Mouse (Mus musculus) liver, embryonic 14.5 days (tissue): ENCODE measurements at regions not wholly inside any gene's neighbourhood (a gene's known extent, or its start where the extent isn't known, plus 50 kb on each side); places are given as distances from the start of the nearest gene placed in this dataset.

ENCODE experiments used
- ATAC-seq: fragments of 200-750 bp; cut with Nextera tagmentation; 2 replicates; pipeline ENCODE4 v1.8.0; 2017; ENCODE audit warnings: moderate number of reproducible peaks, mild to moderate bottlenecking, moderate library complexity; ENCODE audit not compliant: insufficient read depth
- DNase-seq, 3 experiments: peaks; one replicate each; pipeline ENCODE4 v3.0.0-alpha.2; 2012 to 2013; ENCODE audit warnings: low read depth in 3 of 3, low spot score in 3 of 3
- H3K27ac ChIP-seq: fragments of 300-500 bp; sonication (generic); 2 replicates; pipeline ENCODE4 v1.5.1; 2014; ENCODE audit warnings: moderate library complexity, mild to moderate bottlenecking, control low read depth, inconsistent platforms
- H3K27me3 ChIP-seq: fragments of 300-500 bp; sonication (generic); 2 replicates; pipeline ENCODE4 v1.6.1; 2014; ENCODE audit warnings: mild to moderate bottlenecking, low read length, moderate library complexity; ENCODE audit not compliant: control insufficient read depth, insufficient read depth
- H3K36me3 ChIP-seq: fragments of 300-500 bp; sonication (generic); replicated peaks from 2 replicates; pipeline ENCODE4 v1.6.1; 2014; ENCODE audit warnings: low read depth; ENCODE audit not compliant: control insufficient read depth, insufficient read depth
- H3K4me1 ChIP-seq, 2 experiments: fragments of 200-500 bp in 1 of 2; fragments of 300-500 bp in 1 of 2; sonication (generic) in 1 of 2; replicated peaks; 2 replicates each; pipeline ENCODE4 v1.6.1; 2012 to 2014; ENCODE audit warnings: antibody characterized with exemption in 1 of 2, inconsistent platforms in 1 of 2, low read length in 1 of 2; ENCODE audit not compliant: control insufficient read depth in 2 of 2, insufficient read depth in 2 of 2
- H3K4me2 ChIP-seq: fragments of 300-500 bp; sonication (generic); 2 replicates; pipeline ENCODE4 v1.6.1; 2014; ENCODE audit warnings: low read depth, mild to moderate bottlenecking, control low read depth, moderate library complexity
- H3K4me3 ChIP-seq, 2 experiments: fragments of 200-500 bp in 1 of 2; fragments of 300-500 bp in 1 of 2; sonication (generic) in 1 of 2; 2 replicates each; pipeline ENCODE4 v1.5.1; 2012 to 2014; ENCODE audit warnings: low read depth in 2 of 2, low read length in 2 of 2, mild to moderate bottlenecking in 2 of 2, control low read depth in 1 of 2, inconsistent platforms in 1 of 2, moderate library complexity in 1 of 2; ENCODE audit not compliant: insufficient read depth in 1 of 2
- H3K9ac ChIP-seq: fragments of 300-500 bp; sonication (generic); replicated peaks from 2 replicates; pipeline ENCODE4 v1.6.1; 2014; ENCODE audit warnings: mild to moderate bottlenecking, control low read depth, moderate library complexity
- H3K9me3 ChIP-seq: fragments of 300-500 bp; sonication (generic); 2 replicates; pipeline ENCODE4 v1.6.1; 2016; ENCODE audit warnings: low read length, mixed read lengths; ENCODE audit not compliant: control insufficient read depth
- CTCF ChIP-seq: IDR thresholded peaks from 2 replicates; pipeline ENCODE4 v1.5.1; 2016; ENCODE audit warnings: antibody characterized with exemption, low read depth, control low read depth
- EP300 ChIP-seq: IDR thresholded peaks from 2 replicates; pipeline ENCODE4 v1.6.1; 2016; ENCODE audit warnings: antibody characterized with exemption, low read depth
- WGBS: fragments of 180-500 bp; shearing (Covaris S2); extraction: QIAGEN DNeasy Blood & Tissue Kit; methylation state at CpG from one replicate; pipeline ENCODE4 v1.1.7; 2014; ENCODE audit not compliant: insufficient replicate concordance; 5-methylcytosine and 5-hydroxymethylcytosine counted together

DNA sequence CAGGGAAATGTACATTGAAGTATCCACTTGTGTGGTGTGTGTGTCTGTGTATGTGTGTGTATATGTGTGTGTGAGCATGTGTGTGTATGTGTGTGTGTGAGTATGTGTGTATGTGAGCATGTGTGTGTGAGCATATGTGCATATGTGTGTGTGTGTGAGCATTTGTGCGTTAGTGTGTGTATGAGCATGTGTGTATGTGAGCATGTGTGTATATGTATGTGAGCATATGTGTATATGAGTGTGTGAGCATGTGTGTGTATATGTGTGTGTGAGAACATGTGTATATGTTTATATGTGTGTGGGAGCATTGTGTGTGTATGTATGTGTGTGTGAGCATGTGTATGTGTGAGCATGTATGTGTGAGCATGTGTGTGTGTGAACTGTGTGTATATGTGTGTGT is 123.5 kb downstream of the Nuak1 start:
- ATAC-seq (no peak), DNase-seq (no peak)
- Histone ChIP-seq H3K4me2 (no peak overlapping the region), H3K27me3 (no peaks in the 10 kb centered on the region), H3K4me3 (no peak overlapping the region), H3K9ac (no peak overlapping the region), H3K27ac (no peak overlapping the region), H3K4me1 (no peaks in the 10 kb centered on the region), H3K9me3 (no peaks in the 10 kb centered on the region), H3K36me3 (no peaks in the 10 kb centered on the region)
- TF ChIP-seq CTCF = no peak
- TF ChIP-seq EP300 = no peak
- WGBS = 68% methylated on average over 1 of the region's 1 CpGs

DNA sequence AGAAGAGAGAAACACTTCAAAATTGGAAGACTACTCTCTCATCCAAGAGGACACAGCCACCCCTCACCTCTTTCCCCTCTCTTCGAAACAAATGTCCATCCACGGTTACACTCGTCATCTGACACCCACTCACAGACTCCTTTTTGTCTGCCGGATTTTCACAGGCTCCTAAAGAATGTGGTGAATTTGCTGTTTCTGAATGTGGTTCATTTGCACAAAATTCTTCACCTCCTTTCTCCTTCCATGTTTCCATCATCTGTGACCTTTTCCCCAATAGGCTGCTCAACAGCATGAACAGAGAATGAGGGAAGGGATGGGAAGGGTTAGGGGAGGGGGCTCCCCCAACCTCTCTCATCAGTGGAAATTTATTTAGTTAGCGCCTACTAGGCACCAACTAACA is 122.4 kb downstream of the Nuak1 start:
- H3K4me2 ChIP-seq = no peak overlapping the region
- WGBS = 58% methylated on average over 5 of the region's 5 CpGs
- no peaks in the 10 kb centered on the region for H3K9me3 ChIP-seq
- no peak overlapping the region for H3K27ac ChIP-seq
- no peaks in the 10 kb centered on the region for H3K36me3 ChIP-seq
- no peak overlapping the region for H3K9ac ChIP-seq
- no peaks in the 10 kb centered on the region for H3K4me1 ChIP-seq
- no peaks in the 10 kb centered on the region for H3K27me3 ChIP-seq
- DNase-seq (no peak), ATAC-seq (no peak)
- no peak overlapping the region for H3K4me3 ChIP-seq
- TF ChIP-seq EP300 (no peak), CTCF (no peak)
